Mouse (Mus musculus) neural tube, embryonic 10.5 days (tissue): ENCODE results near the gene Wasf2.

Experiments
- DNase-seq: peaks from one replicate; pipeline ENCODE4 v3.0.0-alpha.2; 2017; ENCODE audit warnings: low spot score; ENCODE audit errors: extremely low spot score

The Wasf2 gene

GRCm38 (mm10) chr4:133200343-133200742 lies 70.0 kb downstream of the Wasf2 start:
- no peak for DNase-seq

GRCm38 (mm10) chr4:133201006-133201771 lies 70.9 kb downstream of the Wasf2 start:
- no peak for DNase-seq

- DNase-seq = no peak
Observed at GRCm38 (mm10) chr4:133202254-133202653, 71.9 kb downstream of the Wasf2 start.

- no peak for DNase-seq
Observed at GRCm38 (mm10) chr4:133203591-133203990, 73.3 kb downstream of the Wasf2 start.

GRCm38 (mm10) chr4:133204379-133204778 lies 74.1 kb downstream of the Wasf2 start:
- no peak for DNase-seq

GRCm38 (mm10) chr4:133209366-133209765 lies 79.1 kb downstream of the Wasf2 start:
- DNase-seq = peak; percentile 57

GRCm38 (mm10) chr4:133210023-133210787 lies 79.9 kb downstream of the Wasf2 start:
- DNase-seq = no peak

- DNase-seq = no peak
Observed at GRCm38 (mm10) chr4:133210788-133211390, 80.6 kb downstream of the Wasf2 start.

GRCm38 (mm10) chr4:133211751-133212561 lies 81.7 kb downstream of the Wasf2 start, which contains the start of the genes Cd164l2 and Gpr3:
Gene Cd164l2 (plus strand): TSS chr4:133212131.
Gene Gpr3 (minus strand): TSS chr4:133212536.
- no peak for DNase-seq

- DNase-seq = peak; percentile 84
Observed at GRCm38 (mm10) chr4:133212562-133213267, 82.4 kb downstream of the Wasf2 start.

- DNase-seq = no peak
Observed at GRCm38 (mm10) chr4:133213268-133213590, 82.9 kb downstream of the Wasf2 start.

GRCm38 (mm10) chr4:133213661-133214060 lies 83.4 kb downstream of the Wasf2 start:
- no peak for DNase-seq

- peak; percentile 77 for DNase-seq
Observed at GRCm38 (mm10) chr4:133217641-133218040, 87.3 kb downstream of the Wasf2 start.

- DNase-seq = no peak
Observed at GRCm38 (mm10) chr4:133218745-133219144, 88.4 kb downstream of the Wasf2 start.

- no peak for DNase-seq
Observed at GRCm38 (mm10) chr4:133220656-133221055, 90.4 kb downstream of the Wasf2 start.

- no peak for DNase-seq
Observed at GRCm38 (mm10) chr4:133221701-133222100, 91.4 kb downstream of the Wasf2 start.

GRCm38 (mm10) chr4:133223875-133224274 lies 93.6 kb downstream of the Wasf2 start:
- DNase-seq = no peak

GRCm38 (mm10) chr4:133226073-133226472 lies 95.8 kb downstream of the Wasf2 start:
- DNase-seq = no peak

- no peak for DNase-seq
Observed at GRCm38 (mm10) chr4:133227636-133228035, 97.3 kb downstream of the Wasf2 start.

- no peak for DNase-seq
Observed at GRCm38 (mm10) chr4:133229582-133229981, 99.3 kb downstream of the Wasf2 start.
